Mouse (Mus musculus): ENCODE data around the gene Sept6. TPM values are rescaled to one million over a fixed set of nuclear protein-coding genes. Genes with fewer than 3 reads are reported as not detected.
A peak's percentile ranks its signal among the peaks of the same experiment; 100 is the strongest.

Sept6 gene
- polyA plus RNA-seq, 1 experiment from 2014 or later = 62.7 TPM

DNA sequence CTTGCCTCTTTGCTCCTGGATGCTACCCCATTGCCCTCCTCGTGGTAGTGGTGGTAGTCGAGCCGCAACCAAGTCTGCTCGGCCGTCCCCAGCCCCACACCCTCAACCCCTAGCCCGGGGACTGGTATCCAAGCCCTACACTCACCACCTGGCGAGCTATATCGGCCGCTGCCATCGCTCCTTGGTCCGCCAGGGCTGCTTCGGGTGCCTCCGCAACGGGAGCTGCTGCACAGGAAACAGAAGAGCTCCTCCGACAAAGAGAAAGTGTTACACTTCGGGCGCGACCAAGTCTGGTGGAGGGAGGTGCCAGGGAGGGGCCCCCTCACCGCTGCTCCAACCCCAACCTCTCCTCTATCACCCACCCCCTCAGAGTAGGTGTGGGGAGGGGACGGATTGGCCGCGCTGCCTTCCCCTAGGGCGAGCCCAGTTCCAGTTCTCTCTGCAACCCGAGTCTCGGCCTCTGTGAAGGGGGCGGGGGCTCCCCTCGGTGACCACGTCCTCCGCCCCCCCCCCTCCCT lies 2.3 kb downstream of the Sept6 start:
- Histone ChIP-seq H3K27ac (ENCODE audit: low read length) (peak overlapping the region; percentile 73), H3K27me3 (replicated peaks; ENCODE audit: control insufficient read depth, insufficient read depth, low read length) (no peaks in the 10 kb centered on the region), H3K4me3 (replicated peaks; ENCODE audit: low read length) (peak overlapping the region; percentile 59), H3K36me3 (ENCODE audit: control insufficient read depth, insufficient read depth) (no peaks in the 10 kb centered on the region), H3K9me3 (ENCODE audit: control insufficient read depth, low read length) (no peaks in the 10 kb centered on the region), H3K4me1 (replicated peaks; ENCODE audit: control insufficient read depth, insufficient read depth, low read length) (peaks cover 9% of the 10 kb centered on the region), H3K4me2 (ENCODE audit: low read length) (peak overlapping the region; percentile 68), H3K9ac (replicated peaks; ENCODE audit: low read depth, low read length) (peak overlapping the region; percentile 63)
- WGBS = 14% methylated on average over 21 of the region's 29 CpGs
- ATAC-seq = peak; percentile 82

DNA sequence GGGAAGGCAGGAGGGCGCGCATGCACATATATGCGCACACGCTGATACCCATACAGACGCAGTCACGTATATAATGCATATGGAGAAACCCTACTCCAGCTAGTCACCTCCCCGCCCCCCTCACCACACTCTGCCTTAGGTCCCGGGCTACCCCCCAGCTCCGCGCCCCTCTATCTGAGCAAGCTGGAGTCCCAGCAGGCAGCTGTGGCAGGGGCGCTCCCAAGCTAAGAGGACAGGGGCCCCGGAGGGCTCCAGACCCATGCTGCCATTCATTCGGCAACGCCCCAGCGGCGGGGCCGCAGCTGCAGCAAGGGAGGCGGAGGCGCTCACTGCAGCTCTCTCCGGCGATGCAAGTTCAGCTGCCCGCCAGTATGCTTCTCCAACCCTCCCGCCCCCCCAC lies 2.8 kb downstream of the Sept6 start:
- Histone ChIP-seq H3K9ac (replicated peaks; ENCODE audit: low read depth, low read length) (peak overlapping the region; percentile 63), H3K9me3 (ENCODE audit: control insufficient read depth, low read length) (no peaks in the 10 kb centered on the region), H3K27me3 (replicated peaks; ENCODE audit: control insufficient read depth, insufficient read depth, low read length) (no peaks in the 10 kb centered on the region), H3K4me3 (replicated peaks; ENCODE audit: low read length) (peak overlapping the region; percentile 59), H3K4me2 (ENCODE audit: low read length) (peak overlapping the region; percentile 68), H3K27ac (ENCODE audit: low read length) (peak overlapping the region; percentile 6; the same call in 1 of the 2 replicates), H3K4me1 (replicated peaks; ENCODE audit: control insufficient read depth, insufficient read depth, low read length) (peaks cover 13% of the 10 kb centered on the region), H3K36me3 (ENCODE audit: control insufficient read depth, insufficient read depth) (no peaks in the 10 kb centered on the region)
- ATAC-seq = peak; percentile 68
- WGBS = 13% methylated on average over 18 of the region's 23 CpGs

DNA sequence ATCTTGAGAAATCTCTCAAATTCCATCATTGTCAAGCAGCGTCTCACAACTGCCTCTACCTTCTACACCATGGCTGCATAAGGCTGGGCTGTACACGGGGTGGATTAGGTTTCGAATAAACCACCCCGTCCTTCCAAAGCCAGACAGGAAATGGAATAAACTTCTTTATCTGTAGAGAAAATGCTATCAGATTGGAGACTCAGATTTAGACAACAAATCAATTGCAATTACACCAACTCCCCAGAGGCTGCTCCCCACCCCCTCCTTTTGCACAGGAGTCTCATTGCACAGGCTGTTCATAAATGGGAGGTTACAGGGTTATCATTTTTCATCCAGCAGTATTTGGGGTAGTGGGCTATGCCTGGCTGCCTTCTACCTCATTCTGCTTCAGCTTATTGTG lies 3.7 kb downstream of the Sept6 start:
- H3K27ac ChIP-seq (ENCODE audit: low read length) = no peak overlapping the region
- no peaks in the 10 kb centered on the region for H3K9me3 ChIP-seq (ENCODE audit: control insufficient read depth, low read length)
- 71% methylated on average over 4 of the region's 4 CpGs for WGBS
- no peak for ATAC-seq
- no peaks in the 10 kb centered on the region for H3K36me3 ChIP-seq (ENCODE audit: control insufficient read depth, insufficient read depth)
- peaks cover 14% of the 10 kb centered on the region for H3K4me1 ChIP-seq (replicated peaks; ENCODE audit: control insufficient read depth, insufficient read depth, low read length)
- no peak overlapping the region for H3K9ac ChIP-seq (replicated peaks; ENCODE audit: low read depth, low read length)
- peak overlapping the region; percentile 68 for H3K4me2 ChIP-seq (ENCODE audit: low read length)
- H3K27me3 ChIP-seq (replicated peaks; ENCODE audit: control insufficient read depth, insufficient read depth, low read length) = no peaks in the 10 kb centered on the region
- peak overlapping the region; percentile 59 for H3K4me3 ChIP-seq (replicated peaks; ENCODE audit: low read length)

DNA sequence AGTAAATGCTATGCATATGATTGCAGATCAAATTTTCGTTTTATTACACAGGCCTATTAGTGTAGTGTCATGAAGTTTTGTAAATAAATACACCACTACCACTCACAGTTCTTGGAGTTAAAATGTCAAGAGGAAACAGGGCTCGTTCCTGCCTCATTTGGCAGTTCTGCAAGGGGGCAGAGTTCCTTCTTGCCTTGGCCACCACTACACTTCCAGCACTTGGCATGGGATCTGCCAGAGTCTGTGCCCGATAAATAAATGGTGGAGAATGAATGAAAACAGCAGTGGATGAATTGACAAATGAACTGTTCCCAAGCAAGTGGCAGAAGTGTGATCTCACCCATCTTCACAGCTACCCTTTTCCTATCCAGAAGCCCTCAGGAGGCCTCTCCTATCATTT lies 6.6 kb downstream of the Sept6 start:
- Histone ChIP-seq H3K36me3 (ENCODE audit: control insufficient read depth, insufficient read depth) (no peaks in the 10 kb centered on the region), H3K27ac (ENCODE audit: low read length) (no peak overlapping the region), H3K4me2 (ENCODE audit: low read length) (no peak overlapping the region), H3K9me3 (ENCODE audit: control insufficient read depth, low read length) (no peaks in the 10 kb centered on the region), H3K9ac (replicated peaks; ENCODE audit: low read depth, low read length) (no peak overlapping the region), H3K27me3 (replicated peaks; ENCODE audit: control insufficient read depth, insufficient read depth, low read length) (no peaks in the 10 kb centered on the region), H3K4me3 (replicated peaks; ENCODE audit: low read length) (no peak overlapping the region), H3K4me1 (replicated peaks; ENCODE audit: control insufficient read depth, insufficient read depth, low read length) (peaks cover 14% of the 10 kb centered on the region)
- ATAC-seq = no peak
- 64% methylated on average over 3 of the region's 3 CpGs for WGBS

DNA sequence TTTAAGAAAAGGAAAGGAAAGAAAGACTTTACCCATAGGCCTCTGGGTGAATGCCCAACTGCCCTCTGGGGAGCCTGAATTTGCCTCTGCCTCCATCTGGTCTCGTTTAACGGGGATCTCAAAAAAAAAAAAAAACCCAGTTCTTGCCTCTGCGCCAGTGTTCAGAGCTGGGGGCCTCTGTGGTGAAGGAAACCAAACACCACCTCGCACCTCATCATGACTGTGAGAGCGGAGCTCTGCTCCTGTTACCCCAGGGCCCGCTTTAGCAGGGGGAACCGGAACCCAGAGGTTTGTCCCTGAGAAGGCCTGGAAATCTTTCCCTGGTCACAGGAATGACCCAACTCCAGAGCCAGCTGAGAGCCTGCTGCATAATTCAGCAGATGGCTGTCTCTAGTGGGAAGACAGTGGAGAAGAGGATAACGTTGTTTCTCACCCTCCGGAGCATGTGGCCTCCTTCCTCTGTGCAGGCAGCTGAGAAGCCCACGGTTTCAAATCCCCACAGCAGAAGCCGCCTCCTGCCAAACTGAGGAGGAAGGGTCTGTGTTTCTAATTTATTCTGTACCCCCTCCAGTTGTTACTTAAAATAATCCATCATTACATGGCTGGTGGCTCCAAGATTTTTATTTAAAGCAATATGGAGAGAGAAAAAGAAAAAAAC lies 7.8 kb downstream of the Sept6 start:
- no peak overlapping the region for H3K4me2 ChIP-seq (ENCODE audit: low read length)
- H3K27ac ChIP-seq (ENCODE audit: low read length) = no peak overlapping the region
- H3K4me3 ChIP-seq (replicated peaks; ENCODE audit: low read length) = no peak overlapping the region
- H3K4me1 ChIP-seq (replicated peaks; ENCODE audit: control insufficient read depth, insufficient read depth, low read length) = peaks cover 14% of the 10 kb centered on the region
- peak; percentile 60 for ATAC-seq
- WGBS = 58% methylated on average over 11 of the region's 11 CpGs
- H3K9me3 ChIP-seq (ENCODE audit: control insufficient read depth, low read length) = no peaks in the 10 kb centered on the region
- no peak overlapping the region for H3K9ac ChIP-seq (replicated peaks; ENCODE audit: low read depth, low read length)
- H3K36me3 ChIP-seq (ENCODE audit: control insufficient read depth, insufficient read depth) = no peaks in the 10 kb centered on the region
- H3K27me3 ChIP-seq (replicated peaks; ENCODE audit: control insufficient read depth, insufficient read depth, low read length) = no peaks in the 10 kb centered on the region

DNA sequence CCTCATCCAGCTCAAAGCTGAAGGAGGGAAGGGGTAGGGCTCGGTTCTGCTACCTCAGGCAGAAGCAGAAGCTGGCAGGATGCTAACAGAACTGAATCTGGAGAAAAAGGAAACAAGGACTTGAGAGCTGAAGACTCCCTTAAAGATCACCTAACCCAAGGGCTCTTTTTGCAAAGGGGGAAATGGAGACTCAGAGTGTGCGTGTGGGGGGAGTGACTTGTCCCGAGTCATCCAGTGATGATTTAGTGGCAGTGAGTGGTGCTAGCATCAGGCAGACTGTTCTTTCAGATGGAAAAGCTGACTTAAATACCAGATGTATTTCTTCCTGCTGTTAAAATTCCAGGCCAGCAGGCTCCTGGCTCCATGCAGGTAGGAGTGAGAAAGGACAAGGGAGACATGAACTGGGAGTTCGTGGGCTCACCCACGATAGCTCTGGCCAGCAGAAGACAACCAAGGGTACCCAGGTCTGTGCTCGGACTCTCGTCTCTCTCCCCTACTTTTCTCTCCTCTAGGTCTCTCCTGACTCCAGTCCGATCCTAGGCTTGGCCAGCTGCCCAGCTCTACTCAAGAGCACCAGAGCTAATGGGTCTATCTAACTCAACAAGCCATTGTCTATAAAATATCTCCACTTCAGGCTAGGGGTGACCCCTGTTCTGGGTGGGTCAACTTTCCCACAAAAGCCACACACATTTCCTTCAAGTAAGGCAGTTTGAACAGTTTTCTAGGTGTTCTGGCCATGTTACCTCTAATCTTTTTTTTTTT lies 8.5 kb downstream of the Sept6 start:
- no peak overlapping the region for H3K9ac ChIP-seq (replicated peaks; ENCODE audit: low read depth, low read length)
- H3K4me1 ChIP-seq (replicated peaks; ENCODE audit: control insufficient read depth, insufficient read depth, low read length) = peaks cover 14% of the 10 kb centered on the region
- H3K4me2 ChIP-seq (ENCODE audit: low read length) = no peak overlapping the region
- H3K9me3 ChIP-seq (ENCODE audit: control insufficient read depth, low read length) = no peaks in the 10 kb centered on the region
- no peak for ATAC-seq
- H3K4me3 ChIP-seq (replicated peaks; ENCODE audit: low read length) = no peak overlapping the region
- H3K27me3 ChIP-seq (replicated peaks; ENCODE audit: control insufficient read depth, insufficient read depth, low read length) = no peaks in the 10 kb centered on the region
- no peaks in the 10 kb centered on the region for H3K36me3 ChIP-seq (ENCODE audit: control insufficient read depth, insufficient read depth)
- WGBS = 65% methylated on average over 8 of the region's 8 CpGs
- H3K27ac ChIP-seq (ENCODE audit: low read length) = no peak overlapping the region

DNA sequence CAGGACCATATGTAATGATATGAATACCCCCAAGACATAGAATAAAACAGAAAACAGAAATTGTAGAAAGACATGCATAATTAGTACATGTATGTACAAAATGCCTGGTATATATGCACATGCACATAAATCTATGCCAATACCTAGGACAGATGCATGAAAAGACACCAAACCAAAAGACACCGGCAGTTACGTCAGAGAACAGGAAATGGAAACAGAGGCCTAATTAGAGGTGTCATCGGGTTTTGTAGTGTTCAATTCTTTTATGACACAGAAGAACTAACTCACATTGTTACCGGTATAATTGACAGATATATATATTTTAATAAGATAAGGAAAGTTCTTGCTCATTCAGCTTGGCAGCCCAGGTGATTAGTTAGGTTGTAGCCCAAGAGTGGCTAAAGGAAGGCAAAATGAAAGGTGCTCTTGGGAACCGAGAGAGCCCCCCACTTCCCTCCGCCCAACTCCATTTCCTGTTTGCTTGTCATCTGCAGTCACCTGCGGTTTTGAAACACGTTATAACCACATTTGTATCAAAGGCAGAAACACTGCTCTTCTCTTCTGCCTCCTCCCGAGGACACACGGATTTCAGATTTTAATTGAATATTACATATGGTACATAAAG lies 10.9 kb downstream of the Sept6 start:
- Histone ChIP-seq H3K36me3 (ENCODE audit: control insufficient read depth, insufficient read depth) (no peaks in the 10 kb centered on the region), H3K4me3 (replicated peaks; ENCODE audit: low read length) (no peak overlapping the region), H3K27ac (ENCODE audit: low read length) (no peak overlapping the region), H3K4me1 (replicated peaks; ENCODE audit: control insufficient read depth, insufficient read depth, low read length) (peaks cover 7% of the 10 kb centered on the region; the same call in 1 of the 2 replicates), H3K27me3 (replicated peaks; ENCODE audit: control insufficient read depth, insufficient read depth, low read length) (no peaks in the 10 kb centered on the region), H3K4me2 (ENCODE audit: low read length) (no peak overlapping the region), H3K9ac (replicated peaks; ENCODE audit: low read depth, low read length) (no peak overlapping the region), H3K9me3 (ENCODE audit: control insufficient read depth, low read length) (no peaks in the 10 kb centered on the region)
- 86% methylated on average over 10 of the region's 10 CpGs for WGBS
- ATAC-seq = no peak

DNA sequence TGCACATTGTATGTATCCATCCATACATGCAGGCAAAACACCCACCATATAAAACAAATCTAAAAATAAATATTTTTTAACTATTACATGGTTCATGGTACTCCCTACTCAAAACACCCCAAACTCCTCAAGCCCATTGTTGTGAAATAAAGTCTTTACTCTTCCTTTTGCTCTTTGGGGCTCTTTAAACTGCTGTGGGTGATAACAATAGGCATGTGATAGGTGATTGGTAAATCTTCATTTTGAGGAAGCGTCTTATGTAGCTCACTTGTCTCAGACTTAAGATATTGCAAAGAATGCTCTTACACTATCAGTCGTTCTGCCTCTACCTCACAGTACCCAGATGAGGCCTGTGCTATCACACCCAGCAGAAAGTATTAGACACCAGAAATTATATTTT lies 13.7 kb downstream of the Sept6 start:
- no peak for ATAC-seq
- WGBS = 98% methylated on average over 2 of the region's 2 CpGs
- Histone ChIP-seq H3K36me3 (ENCODE audit: control insufficient read depth, insufficient read depth) (no peaks in the 10 kb centered on the region), H3K27me3 (replicated peaks; ENCODE audit: control insufficient read depth, insufficient read depth, low read length) (no peaks in the 10 kb centered on the region), H3K9ac (replicated peaks; ENCODE audit: low read depth, low read length) (no peak overlapping the region), H3K27ac (ENCODE audit: low read length) (no peak overlapping the region), H3K4me1 (replicated peaks; ENCODE audit: control insufficient read depth, insufficient read depth, low read length) (no peaks in the 10 kb centered on the region), H3K4me3 (replicated peaks; ENCODE audit: low read length) (no peak overlapping the region), H3K4me2 (ENCODE audit: low read length) (no peak overlapping the region), H3K9me3 (ENCODE audit: control insufficient read depth, low read length) (no peaks in the 10 kb centered on the region)

DNA sequence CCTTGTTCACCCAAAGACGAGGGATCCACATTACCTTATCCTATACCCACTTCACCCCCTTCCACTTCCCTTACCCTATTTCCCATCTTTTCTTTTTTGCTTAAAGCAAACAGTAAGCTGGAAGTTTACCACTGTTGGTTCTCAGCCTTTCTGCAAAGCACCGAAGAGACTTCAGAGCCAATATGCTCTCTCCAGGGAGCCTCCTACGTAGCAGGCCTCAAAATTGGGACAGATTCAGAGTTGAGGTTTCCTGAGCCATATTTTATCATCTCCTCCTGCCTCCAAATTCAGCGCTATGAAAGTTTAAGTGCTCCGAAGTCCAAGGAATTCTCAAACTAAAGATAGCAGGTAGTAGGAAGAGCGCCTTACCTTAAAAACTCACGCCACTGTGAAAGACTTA lies 14.6 kb downstream of the Sept6 start:
- ATAC-seq = no peak
- H3K27me3 ChIP-seq (replicated peaks; ENCODE audit: control insufficient read depth, insufficient read depth, low read length) = no peaks in the 10 kb centered on the region
- H3K4me1 ChIP-seq (replicated peaks; ENCODE audit: control insufficient read depth, insufficient read depth, low read length) = no peaks in the 10 kb centered on the region
- WGBS = 87% methylated on average over 7 of the region's 7 CpGs
- H3K36me3 ChIP-seq (ENCODE audit: control insufficient read depth, insufficient read depth) = no peaks in the 10 kb centered on the region
- no peaks in the 10 kb centered on the region for H3K9me3 ChIP-seq (ENCODE audit: control insufficient read depth, low read length)
- no peak overlapping the region for H3K27ac ChIP-seq (ENCODE audit: low read length)
- H3K4me3 ChIP-seq (replicated peaks; ENCODE audit: low read length) = no peak overlapping the region
- no peak overlapping the region for H3K9ac ChIP-seq (replicated peaks; ENCODE audit: low read depth, low read length)
- H3K4me2 ChIP-seq (ENCODE audit: low read length) = no peak overlapping the region

Measured in forebrain, embryonic 16.5 days (tissue).